16 mouse cellular contexts compared by ENCODE assay signal in the genomic region with DNA sequence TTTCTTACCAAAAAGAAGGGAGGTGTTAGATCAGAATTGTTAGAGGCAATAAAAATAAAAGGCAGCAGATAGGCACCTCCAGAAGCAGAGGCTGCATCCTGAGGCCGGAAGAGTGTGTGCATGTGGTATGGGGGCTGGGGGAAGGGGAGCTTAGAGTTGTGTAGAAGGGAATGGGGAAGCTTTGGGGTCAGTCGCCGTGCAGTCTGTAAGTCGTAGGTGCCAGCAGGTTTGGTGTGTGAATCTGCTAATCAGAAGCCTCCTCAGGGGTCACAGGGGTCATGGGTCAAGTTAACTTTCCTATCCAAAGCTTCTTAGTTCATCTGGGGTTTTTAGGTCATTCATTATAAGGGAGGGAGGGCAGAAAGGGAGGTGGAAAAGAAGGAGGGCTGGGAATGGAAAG.
A peak's percentile ranks its signal among the peaks of the same experiment; 100 is the strongest.
DNase-seq lines count a peak whose midpoint lies in the region; ATAC-seq and TF ChIP-seq lines count a peak whose summit lies in the region.
"Had no signal": no experiment of that assay in that cellular context is flagged by ENCODE, and none has a peak within 500 bp of the region (broad histone marks: within the 10 kb centered on the region; RNA-seq: fewer than 3 reads in every experiment).

No protein-coding gene starts in this region.

- WGBS in embryonic facial prominence, embryonic 15.5 days: 52% methylated on average over 4 of the region's 4 CpGs
- 29% methylated on average over 4 of the region's 4 CpGs for WGBS in embryonic facial prominence, embryonic 10.5 days
- 51% methylated on average over 4 of the region's 4 CpGs for WGBS in kidney, embryonic 16.5 days
- whole genome bisulfite sequencing in kidney, embryonic 15.5 days: 47% methylated on average over 4 of the region's 4 CpGs
- WGBS in stomach, embryonic 14.5 days: 46% methylated on average over 4 of the region's 4 CpGs
- WGBS in stomach, postnatal 0 days: 59% methylated on average over 4 of the region's 4 CpGs

- no peak overlapping the region for H3K9ac ChIP-seq in embryonic facial prominence, embryonic 15.5 days
- no peak overlapping the region for H3K9ac ChIP-seq in kidney, embryonic 16.5 days (replicated peaks; ENCODE audit: low read length)
- H3K9ac ChIP-seq in kidney, embryonic 15.5 days: no peak overlapping the region
- no peak overlapping the region for H3K9ac ChIP-seq in stomach, embryonic 14.5 days (replicated peaks; ENCODE audit: low read depth, low read length)
- no peak overlapping the region for H3K9ac ChIP-seq in stomach, postnatal 0 days (ENCODE audit: low read length)
- H3K9ac ChIP-seq: limb, embryonic 12.5 days; lung, embryonic 14.5 days had no signal

- no peaks in the 10 kb centered on the region for H3K27me3 ChIP-seq in embryonic facial prominence, embryonic 15.5 days
- H3K27me3 ChIP-seq in embryonic facial prominence, embryonic 10.5 days (replicated peaks; ENCODE audit: low read depth, poor library complexity, severe bottlenecking): peaks cover 25% of the 10 kb centered on the region
- no peaks in the 10 kb centered on the region for H3K27me3 ChIP-seq in kidney, embryonic 16.5 days (ENCODE audit: insufficient read depth, low read length)
- no peaks in the 10 kb centered on the region for H3K27me3 ChIP-seq in kidney, embryonic 15.5 days
- no peaks in the 10 kb centered on the region for H3K27me3 ChIP-seq in stomach, embryonic 14.5 days (ENCODE audit: control insufficient read depth, insufficient read depth, low read length)
- no peaks in the 10 kb centered on the region for H3K27me3 ChIP-seq in stomach, postnatal 0 days (ENCODE audit: control insufficient read depth, insufficient read depth, low read length)
- H3K27me3 ChIP-seq: limb, embryonic 12.5 days had no signal

- no peak for TF ChIP-seq CTCF in stomach, postnatal 0 days (IDR thresholded peaks at IDR 0.05; ENCODE audit: low read depth)

- no peak for TF ChIP-seq EP300 in stomach, postnatal 0 days (optimal IDR thresholded peaks at IDR 0.05)

- ATAC-seq in embryonic facial prominence, embryonic 15.5 days (ENCODE audit: insufficient number of reproducible peaks, low FRiP score, low TSS enrichment, low read depth): no peak
- ATAC-seq in kidney, embryonic 16.5 days (ENCODE audit: low FRiP score, low TSS enrichment): no peak
- ATAC-seq in kidney, embryonic 15.5 days (replicated peaks; ENCODE audit: low FRiP score): no peak
- ATAC-seq in stomach, embryonic 14.5 days (ENCODE audit: insufficient number of reproducible peaks, insufficient read depth, low FRiP score, low read depth): no peak
- no peak for ATAC-seq in stomach, postnatal 0 days (ENCODE audit: low FRiP score, low TSS enrichment)
- ATAC-seq in megakaryocyte progenitor cell, adult 5-6 weeks (replicated peaks; ENCODE audit: poor library complexity): peak; percentile 73
- ATAC-seq: CD4-positive, CD25-positive, alpha-beta regulatory T cell, adult 4 months had no signal

- H3K4me3 ChIP-seq in embryonic facial prominence, embryonic 15.5 days (replicated peaks): no peak overlapping the region
- H3K4me3 ChIP-seq in embryonic facial prominence, embryonic 10.5 days: no peak overlapping the region
- no peak overlapping the region for H3K4me3 ChIP-seq in kidney, embryonic 16.5 days (ENCODE audit: low read length)
- H3K4me3 ChIP-seq in kidney, embryonic 15.5 days (replicated peaks): no peak overlapping the region
- H3K4me3 ChIP-seq in stomach, embryonic 14.5 days (ENCODE audit: low read depth, low read length): no peak overlapping the region
- H3K4me3 ChIP-seq in stomach, postnatal 0 days (ENCODE audit: low read depth, low read length): no peak overlapping the region
- H3K4me3 ChIP-seq: limb, embryonic 12.5 days had no signal

- peaks cover 18% of the 10 kb centered on the region for H3K4me1 ChIP-seq in embryonic facial prominence, embryonic 15.5 days
- peaks cover 40% of the 10 kb centered on the region for H3K4me1 ChIP-seq in embryonic facial prominence, embryonic 10.5 days
- peaks cover 28% of the 10 kb centered on the region for H3K4me1 ChIP-seq in kidney, embryonic 16.5 days (ENCODE audit: insufficient read depth, low read length)
- peaks cover 31% of the 10 kb centered on the region for H3K4me1 ChIP-seq in kidney, embryonic 15.5 days
- H3K4me1 ChIP-seq in stomach, embryonic 14.5 days (ENCODE audit: control insufficient read depth, insufficient read depth, low read length): peaks cover 18% of the 10 kb centered on the region; the same call in 1 of the 2 replicates
- H3K4me1 ChIP-seq in stomach, postnatal 0 days (replicated peaks; ENCODE audit: control insufficient read depth, insufficient read depth): peaks cover 6% of the 10 kb centered on the region; the same call in 1 of the 2 replicates

- H3K4me2 ChIP-seq in embryonic facial prominence, embryonic 15.5 days (replicated peaks): no peak overlapping the region
- no peak overlapping the region for H3K4me2 ChIP-seq in kidney, embryonic 16.5 days (replicated peaks; ENCODE audit: low read depth, low read length)
- H3K4me2 ChIP-seq in kidney, embryonic 15.5 days: no peak overlapping the region
- H3K4me2 ChIP-seq in stomach, embryonic 14.5 days (replicated peaks; ENCODE audit: low read depth, low read length): no peak overlapping the region
- H3K4me2 ChIP-seq in stomach, postnatal 0 days (replicated peaks; ENCODE audit: low read depth): no peak overlapping the region
- H3K4me2 ChIP-seq: limb, embryonic 12.5 days; lung, embryonic 14.5 days had no signal

- DNase-seq in embryonic facial prominence, embryonic 10.5 days (ENCODE audit: low spot score): no peak
- DNase-seq in stomach, postnatal 0 days (ENCODE audit: low spot score): no peak
- no peak for DNase-seq in adrenal gland, adult 2 months
- DNase-seq: cerebellum, adult 9-10 months; gastrocnemius, postnatal 36 days; heart, postnatal 4 days; lung, embryonic 14.5 days; spleen, adult 18-20 months had no signal

- H3K36me3 ChIP-seq in embryonic facial prominence, embryonic 15.5 days: no peaks in the 10 kb centered on the region
- H3K36me3 ChIP-seq in embryonic facial prominence, embryonic 10.5 days (replicated peaks): no peaks in the 10 kb centered on the region
- no peaks in the 10 kb centered on the region for H3K36me3 ChIP-seq in kidney, embryonic 16.5 days (ENCODE audit: insufficient read depth, low read length)
- H3K36me3 ChIP-seq in kidney, embryonic 15.5 days: no peaks in the 10 kb centered on the region
- H3K36me3 ChIP-seq in stomach, embryonic 14.5 days (ENCODE audit: control insufficient read depth, insufficient read depth, low read length): no peaks in the 10 kb centered on the region
- no peaks in the 10 kb centered on the region for H3K36me3 ChIP-seq in stomach, postnatal 0 days (ENCODE audit: control insufficient read depth, insufficient read depth, low read length)
- H3K36me3 ChIP-seq: G1E; limb, embryonic 12.5 days had no signal

- H3K27ac ChIP-seq in embryonic facial prominence, embryonic 15.5 days (replicated peaks): 0 out of 2 replicates have a peak overlapping the region, but pooled peaks have one; percentile 86
- no peak overlapping the region for H3K27ac ChIP-seq in embryonic facial prominence, embryonic 10.5 days (replicated peaks)
- 0 out of 2 replicates have a peak overlapping the region, but pooled peaks have one; percentile 11 for H3K27ac ChIP-seq in kidney, embryonic 16.5 days (ENCODE audit: low read length)
- H3K27ac ChIP-seq in kidney, embryonic 15.5 days: no peak overlapping the region; the same call in 1 of the 2 replicates
- peak overlapping the region; percentile 53; the same call in 1 of the 2 replicates for H3K27ac ChIP-seq in stomach, embryonic 14.5 days (ENCODE audit: low read length)
- H3K27ac ChIP-seq in stomach, postnatal 0 days (replicated peaks): no peak overlapping the region; the same call in 1 of the 2 replicates
- H3K27ac ChIP-seq: limb, embryonic 12.5 days had no signal

- H3K9me3 ChIP-seq in embryonic facial prominence, embryonic 15.5 days (replicated peaks): no peaks in the 10 kb centered on the region
- no peaks in the 10 kb centered on the region for H3K9me3 ChIP-seq in embryonic facial prominence, embryonic 10.5 days
- H3K9me3 ChIP-seq in kidney, embryonic 16.5 days (ENCODE audit: low read length): no peaks in the 10 kb centered on the region
- H3K9me3 ChIP-seq in kidney, embryonic 15.5 days (replicated peaks): no peaks in the 10 kb centered on the region
- no peaks in the 10 kb centered on the region for H3K9me3 ChIP-seq in stomach, embryonic 14.5 days (ENCODE audit: control insufficient read depth, low read depth, low read length)
- no peaks in the 10 kb centered on the region for H3K9me3 ChIP-seq in stomach, postnatal 0 days (ENCODE audit: control insufficient read depth, low read length)
- H3K9me3 ChIP-seq: G1E; limb, embryonic 12.5 days had no signal

Comparison
In these comparisons a context has a peak if more than half of its experiments do, and no peak if none do; other contexts are left out.
1. H3K27ac ChIP-seq: peak in embryonic facial prominence, embryonic 15.5 days (single experiment), kidney, embryonic 16.5 days (single experiment) and stomach, embryonic 14.5 days (single experiment); none in embryonic facial prominence, embryonic 10.5 days (single experiment), kidney, embryonic 15.5 days (single experiment) and stomach, postnatal 0 days (single experiment).